Mouse (Mus musculus) MEL (cell line): ENCODE results near the gene 4930447C04Rik.

ENCODE experiments used
- CHD1 ChIP-seq: IDR thresholded peaks from 2 replicates; pipeline ENCODE4 v1.6.1; 2012; ENCODE audit warnings: low read depth, mild to moderate bottlenecking, inconsistent platforms, low read length, improper control_type of control experiment
- CTCF ChIP-seq, 3 experiments: IDR thresholded peaks in 2 of 3; conservative IDR thresholded peaks in 1 of 3; 2 replicates each; pipeline ENCODE4 v1.5.1; 2011 to 2012; ENCODE audit warnings: low read length in 3 of 3, low read depth in 2 of 3, mild to moderate bottlenecking in 2 of 3, improper control_type of control experiment in 1 of 3, inconsistent platforms in 1 of 3, mixed read lengths in 1 of 3, moderate library complexity in 1 of 3; ENCODE audit not compliant: control insufficient read depth in 1 of 3, insufficient read depth in 1 of 3, poor library complexity in 1 of 3, severe bottlenecking in 1 of 3
- E2F4 ChIP-seq: IDR thresholded peaks from 2 replicates; pipeline ENCODE4 v1.6.1; 2011; ENCODE audit warnings: low read depth, low read length, improper control_type of control experiment, borderline replicate concordance
- ELF1 ChIP-seq: IDR thresholded peaks from 2 replicates; pipeline ENCODE4 v1.6.1; 2014; ENCODE audit warnings: low read depth, mild to moderate bottlenecking, inconsistent platforms, low read length, improper control_type of control experiment, moderate library complexity
- EP300 ChIP-seq, 2 experiments: IDR thresholded peaks; 2 replicates each; pipeline ENCODE4 v1.6.1; 2011; ENCODE audit warnings: improper control_type of control experiment in 2 of 2, low read length in 2 of 2, low read depth in 1 of 2, mild to moderate bottlenecking in 1 of 2
- KAT2A ChIP-seq: conservative IDR thresholded peaks from 2 replicates; pipeline ENCODE4 v1.6.1; 2012; ENCODE audit warnings: low read depth, low read length, improper control_type of control experiment, inconsistent platforms
- MAFK ChIP-seq: IDR thresholded peaks from 2 replicates; pipeline ENCODE4 v1.6.1; 2011; ENCODE audit warnings: low read depth, mild to moderate bottlenecking, low read length, improper control_type of control experiment, borderline replicate concordance
- POLR2A ChIP-seq, 2 experiments: IDR thresholded peaks; 2 replicates each; pipeline ENCODE4 v1.6.1; 2011 to 2012; ENCODE audit warnings: low read length in 2 of 2, mild to moderate bottlenecking in 2 of 2, control low read depth in 1 of 2, improper control_type of control experiment in 1 of 2, low read depth in 1 of 2, moderate library complexity in 1 of 2; ENCODE audit not compliant: control insufficient read depth in 1 of 2, insufficient read depth in 1 of 2, poor library complexity in 1 of 2
- POLR2AphosphoS2 ChIP-seq: IDR thresholded peaks from 2 replicates; pipeline ENCODE4 v1.6.1; 2011; ENCODE audit warnings: low read length, improper control_type of control experiment
- USF2 ChIP-seq, 2 experiments: IDR thresholded peaks; 2 replicates each; pipeline ENCODE4 v1.6.1; 2011 to 2012; ENCODE audit warnings: improper control_type of control experiment in 2 of 2, low read length in 2 of 2, borderline replicate concordance in 1 of 2, inconsistent platforms in 1 of 2, low read depth in 1 of 2, mild to moderate bottlenecking in 1 of 2; ENCODE audit not compliant: insufficient read depth in 1 of 2

GRCm38 (mm10) chr12:72962761-72963160, 22.2 kb upstream of the 4930447C04Rik start:
- TF ChIP-seq CTCF (IDR thresholded peaks at IDR 0.05 in 2 of 3, conservative IDR thresholded peaks at IDR 0.05 in 1 of 3; ENCODE audit: control insufficient read depth in 1 of 3, insufficient read depth in 1 of 3, low read depth in 2 of 3, low read length in 3 of 3, poor library complexity in 1 of 3, severe bottlenecking in 1 of 3), result peak in 2 of 3 experiments; percentile 3 to 34; a peak in 2 of 6 replicates
- TF ChIP-seq E2F4, result no peak
- TF ChIP-seq CHD1, result no peak
- no peak for TF ChIP-seq KAT2A
- TF ChIP-seq ELF1, result no peak
- no peak for TF ChIP-seq MAFK
- no peak for TF ChIP-seq USF2 (IDR thresholded peaks at IDR 0.05; ENCODE audit: borderline replicate concordance in 1 of 2, insufficient read depth in 1 of 2, low read depth in 1 of 2, low read length in 2 of 2)
- TF ChIP-seq EP300 (IDR thresholded peaks at IDR 0.05; ENCODE audit: low read depth in 1 of 2, low read length in 2 of 2), result no peak
- TF ChIP-seq POLR2A (IDR thresholded peaks at IDR 0.05; ENCODE audit: control insufficient read depth in 1 of 2, insufficient read depth in 1 of 2, low read depth in 1 of 2, low read length in 2 of 2, poor library complexity in 1 of 2), result no peak
- no peak for TF ChIP-seq POLR2AphosphoS2
